Mouse (Mus musculus) erythroblast, embryonic 14.5 days (primary cell): ENCODE results near the gene Arrdc2.

Experiments
- GATA1 ChIP-seq: IDR thresholded peaks from 2 replicates; pipeline ENCODE4 v1.6.1; 2012; ENCODE audit warnings: low read length, inconsistent platforms, mixed read lengths
- TAL1 ChIP-seq: IDR thresholded peaks from 3 replicates; pipeline ENCODE4 v1.6.1; 2012; ENCODE audit warnings: low read length, inconsistent platforms, mixed read lengths

- TF ChIP-seq TAL1 (no peak), GATA1 (no peak)
These were observed 11.7 kb downstream of the Arrdc2 start for GRCm38 (mm10) chr8:70827796-70828195.
